Mouse (Mus musculus): ENCODE data around the gene Dmrtc1a.
"Not testable (repeated sequence)": the region's sequence is repeated elsewhere in the genome, so short reads cannot be mapped to it uniquely, and the experiment has no call there.

Dmrtc1a gene

GRCm38 (mm10) chrX:102908587-102908986, at the start of gene Dmrtc1a, which contains the start of gene 1700011M02Rik:
Gene Dmrtc1a, minus strand, starts transcription at chrX:102908687.
Gene 1700011M02Rik, plus strand, starts transcription at chrX:102908905.
- not testable (repeated sequence) for DNase-seq (ENCODE audit: low spot score)

GRCm38 (mm10) chrX:102950136-102950535, 41.6 kb upstream of the Dmrtc1a start:
- DNase-seq (ENCODE audit: low spot score): not testable (repeated sequence)

- DNase-seq (ENCODE audit: low spot score): no peak
Measured at GRCm38 (mm10) chrX:102936743-102937142, 28.3 kb upstream of the Dmrtc1a start.

DNA sequence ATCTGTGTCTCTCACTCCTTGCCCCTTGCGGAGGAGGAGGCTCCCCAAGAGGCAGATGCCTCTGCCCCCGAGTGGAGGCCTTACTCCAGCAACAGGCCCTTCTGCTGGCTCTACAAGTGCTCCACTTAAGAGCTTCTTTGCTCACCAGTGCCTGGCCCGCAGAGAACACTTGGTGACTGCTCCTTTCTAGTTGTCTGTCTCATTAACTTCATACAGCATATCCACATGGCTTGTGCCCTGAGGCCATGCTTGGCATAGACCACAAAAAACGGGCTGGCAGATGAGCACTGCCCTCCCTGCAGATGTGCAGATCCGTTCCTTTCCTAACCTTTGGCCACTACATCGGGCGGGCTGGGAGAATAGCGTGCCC, 25.9 kb upstream of the Dmrtc1a start:
- DNase-seq (ENCODE audit: low spot score): no peak

- DNase-seq (ENCODE audit: low spot score): no peak
Measured at GRCm38 (mm10) chrX:102933571-102934394, 25.3 kb upstream of the Dmrtc1a start.

GRCm38 (mm10) chrX:102932992-102933570, 24.6 kb upstream of the Dmrtc1a start:
- DNase-seq (ENCODE audit: low spot score): no peak

GRCm38 (mm10) chrX:102928072-102928471, 19.6 kb upstream of the Dmrtc1a start, which contains the start of gene 1700018G05Rik:
Gene 1700018G05Rik, plus strand, starts transcription at chrX:102928372.
- DNase-seq (ENCODE audit: low spot score): not testable (repeated sequence)

GRCm38 (mm10) chrX:102926707-102927106, 18.2 kb upstream of the Dmrtc1a start:
- DNase-seq (ENCODE audit: low spot score): not testable (repeated sequence)

DNA sequence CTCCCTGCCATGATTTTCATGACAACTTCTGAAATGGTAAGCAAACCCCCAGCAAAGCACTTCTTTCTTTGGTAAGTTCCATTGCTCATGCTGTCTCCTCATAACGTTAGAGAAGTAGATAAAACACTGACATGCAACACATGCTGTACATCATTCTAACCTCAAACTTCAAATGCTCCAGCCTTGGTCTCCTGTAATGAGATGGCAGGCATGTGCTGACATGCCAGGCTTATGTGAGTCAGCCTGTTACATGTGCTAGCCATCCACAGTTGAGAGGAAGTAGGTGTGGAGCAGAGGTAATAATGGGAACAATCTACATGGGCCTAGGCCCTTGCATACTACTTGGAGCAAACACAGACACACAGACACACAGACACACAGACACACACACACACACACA, 6.3 kb upstream of the Dmrtc1a start:
- DNase-seq (ENCODE audit: low spot score): not testable (repeated sequence)

DNA sequence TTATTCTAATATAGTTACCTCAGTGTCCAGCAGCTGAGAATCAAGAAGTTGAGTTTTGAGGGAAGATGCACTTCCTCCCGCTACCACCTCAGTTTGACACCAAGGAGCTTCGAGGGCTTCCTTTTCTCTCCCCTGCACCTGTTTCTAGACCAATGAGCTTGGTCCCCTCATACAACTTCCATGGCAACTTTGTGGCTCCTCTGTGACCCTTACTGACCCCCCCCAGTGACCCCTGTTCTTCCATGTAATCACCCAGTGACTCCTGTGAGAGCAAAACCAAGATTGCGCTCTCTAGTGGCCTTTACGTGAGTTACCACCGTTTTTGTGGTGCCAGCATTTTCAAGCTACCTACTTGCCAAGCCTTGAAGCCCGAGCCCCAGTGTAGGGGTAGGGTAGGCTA, 40.6 kb downstream of the Dmrtc1a start, which contains the start of gene 1700031F05Rik:
Gene 1700031F05Rik (minus strand): TSS at position 101 of the 400 bp plus-strand sequence.
- DNase-seq (ENCODE audit: low spot score): no peak

DNA sequence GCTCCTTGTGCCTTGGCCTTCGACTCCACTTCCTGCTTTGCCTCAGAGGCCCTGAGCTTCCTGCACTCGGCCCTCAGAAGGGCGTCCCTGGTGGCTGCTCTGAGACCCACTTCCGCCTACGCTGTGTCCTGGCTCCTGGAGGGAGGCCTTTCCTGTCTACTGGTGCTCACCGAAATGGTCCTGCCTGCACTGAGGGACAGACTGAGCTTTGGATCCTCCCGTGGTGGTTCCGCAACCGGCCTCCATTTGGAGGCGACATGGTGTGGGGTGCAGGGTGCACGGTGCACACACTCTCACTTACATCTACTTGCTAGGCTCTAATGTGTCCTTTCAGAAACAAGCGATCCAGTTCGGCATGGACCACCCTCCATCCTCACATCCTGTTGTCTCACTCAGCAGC, 54.0 kb downstream of the Dmrtc1a start, which contains the start of gene Dmrtc1c2:
Gene Dmrtc1c2 (minus strand): TSS at position 101 of the 400 bp plus-strand sequence.
- not testable (repeated sequence) for DNase-seq (ENCODE audit: low spot score)
